Mouse (Mus musculus) mouse embryonic stem cell (cell line): ENCODE results near the gene Hoxc8.

ENCODE experiments used
- in situ Hi-C, 2 experiments: fragments of 300-500 bp; cut with MboI; formaldehyde crosslinking; loops; 1 replicate in 1 of 2; 3 replicates in 1 of 2; pipeline ENCODE4 v1.14.3; 2019 to 2020; ENCODE audit warnings: low sequenced_read_pairs in 2 of 2, low pct_unique_long_range_greater_than_20kb in 1 of 2, mixed read lengths in 1 of 2; ENCODE audit not compliant: unreplicated experiment in 1 of 2

The Hoxc8 gene

GRCm38 (mm10) chr15:102990461-102991397 lies at the start of gene Hoxc8:
Gene Hoxc8, plus strand, starts transcription at chr15:102990607.
- in situ Hi-C loops = no loop called here

- in situ Hi-C loops = loop anchor here in 1 of 2 experiments (25.0 kb wide), 1 partner anchor 181 kb away; no protein-coding TSS in a partner anchor
Observed at GRCm38 (mm10) chr15:102942739-102943467, 47.5 kb upstream of the Hoxc8 start.

GRCm38 (mm10) chr15:102943468-102943813 lies 47.0 kb upstream of the Hoxc8 start:
- in situ Hi-C loops = loop anchor here in 1 of 2 experiments (25.0 kb wide), 1 partner anchor 181 kb away; no protein-coding TSS in a partner anchor

- in situ Hi-C loops = loop anchor here in 1 of 2 experiments (5.0 to 25.0 kb wide), 2 partner anchors 33 to 183 kb away; no protein-coding TSS in a partner anchor
Observed at GRCm38 (mm10) chr15:102945185-102946077, 45.0 kb upstream of the Hoxc8 start.

GRCm38 (mm10) chr15:102947276-102947675 lies 43.1 kb upstream of the Hoxc8 start:
- in situ Hi-C loops = loop anchor here in 1 of 2 experiments (5.0 to 25.0 kb wide), 2 partner anchors 35 to 185 kb away; no protein-coding TSS in a partner anchor

- in situ Hi-C loops = loop anchor here in 1 of 2 experiments (5.0 to 25.0 kb wide), 2 partner anchors 37 to 187 kb away; no protein-coding TSS in a partner anchor
Observed at GRCm38 (mm10) chr15:102948842-102949241, 41.6 kb upstream of the Hoxc8 start.

- in situ Hi-C loops = loop anchor here in 1 of 2 experiments (5.0 to 25.0 kb wide), 3 partner anchors 37 to 187 kb away; partner anchors contain the start of gene Hoxc4
Observed at GRCm38 (mm10) chr15:102949696-102950095, 40.7 kb upstream of the Hoxc8 start.

GRCm38 (mm10) chr15:102950877-102951276 lies 39.5 kb upstream of the Hoxc8 start:
- in situ Hi-C loops = loop anchor here in 1 of 2 experiments (10.0 kb wide), 1 partner anchor 64 kb away; the partner anchor contains the start of gene Hoxc4

GRCm38 (mm10) chr15:102953561-102953960 lies 36.8 kb upstream of the Hoxc8 start:
- in situ Hi-C loops = loop anchor here in 1 of 2 experiments (10.0 kb wide), 1 partner anchor 61 kb away; the partner anchor contains the start of gene Hoxc4

GRCm38 (mm10) chr15:102954192-102955006 lies 36.0 kb upstream of the Hoxc8 start, which contains the start of gene Hoxc11:
Gene Hoxc11, plus strand, starts transcription at chr15:102954427.
- in situ Hi-C loops = loop anchor here in 1 of 2 experiments (10.0 kb wide), 1 partner anchor 60 kb away; the partner anchor contains the start of gene Hoxc4

GRCm38 (mm10) chr15:102955007-102955382 lies 35.4 kb upstream of the Hoxc8 start:
- in situ Hi-C loops = loop anchor here in 1 of 2 experiments (10.0 kb wide), 1 partner anchor 60 kb away; the partner anchor contains the start of gene Hoxc4

GRCm38 (mm10) chr15:102955833-102956640 lies 34.4 kb upstream of the Hoxc8 start:
- in situ Hi-C loops = loop anchor here in 1 of 2 experiments (10.0 kb wide), 1 partner anchor 59 kb away; the partner anchor contains the start of gene Hoxc4

- in situ Hi-C loops = loop anchor here in 1 of 2 experiments (10.0 kb wide), 1 partner anchor 58 kb away; the partner anchor contains the start of gene Hoxc4
Observed at GRCm38 (mm10) chr15:102956906-102957305, 33.5 kb upstream of the Hoxc8 start.

- in situ Hi-C loops = loop anchor here (10.0 kb wide), 2 partner anchors 55 to 205 kb away; partner anchors contain the start of gene Hoxc4 (in 1 of the 2)
Observed at GRCm38 (mm10) chr15:102959663-102960191, 30.7 kb upstream of the Hoxc8 start.

- in situ Hi-C loops = loop anchor here in 1 of 2 experiments (10.0 kb wide), 1 partner anchor 207 kb away; no protein-coding TSS in a partner anchor
Observed at GRCm38 (mm10) chr15:102961728-102962127, 28.7 kb upstream of the Hoxc8 start.
